Mouse (Mus musculus): ENCODE results near the gene Pld2. TPM values are rescaled to one million over a fixed set of nuclear protein-coding genes. Genes with fewer than 3 reads are reported as not detected.
"Not testable (repeated sequence)": the region's sequence is repeated elsewhere in the genome, so short reads cannot be mapped to it uniquely, and the experiment has no call there.

Gene Pld2
- total RNA-seq, 1 experiment from 2014 or later: 4.3 TPM

DNA sequence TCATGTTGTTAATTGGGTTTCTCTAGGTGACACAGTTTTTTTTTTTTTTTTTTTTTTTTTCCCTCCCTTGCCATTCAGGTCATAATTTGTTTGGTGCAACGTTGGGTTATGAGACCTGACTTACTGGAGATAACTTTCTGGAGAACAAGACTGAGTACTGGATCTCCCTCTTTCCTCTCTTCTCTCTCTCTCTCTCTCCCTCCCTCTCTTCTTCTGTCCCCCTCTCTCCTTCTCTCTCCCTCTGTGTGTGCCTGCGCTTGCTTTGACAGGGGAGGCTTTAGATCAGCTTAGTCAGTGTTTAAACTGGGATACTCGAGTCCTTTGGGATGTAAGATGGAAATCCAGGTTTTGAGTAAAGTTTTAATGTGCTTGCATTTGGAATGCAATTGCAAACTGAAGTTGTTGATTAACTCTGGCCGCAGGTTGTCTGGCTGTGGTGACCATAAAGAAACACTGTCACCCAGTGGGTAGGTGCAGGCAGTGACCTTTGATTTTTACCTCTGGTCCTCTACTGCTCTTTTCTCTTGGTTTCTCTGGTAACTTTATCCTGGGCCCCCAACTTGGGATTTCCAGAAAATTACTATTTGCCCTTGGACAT lies 24.5 kb downstream of the Pld2 start:
- ATAC-seq (ENCODE audit: extremely low read depth, insufficient number of reproducible peaks, low FRiP score, poor library complexity, severe bottlenecking): no peak

DNA sequence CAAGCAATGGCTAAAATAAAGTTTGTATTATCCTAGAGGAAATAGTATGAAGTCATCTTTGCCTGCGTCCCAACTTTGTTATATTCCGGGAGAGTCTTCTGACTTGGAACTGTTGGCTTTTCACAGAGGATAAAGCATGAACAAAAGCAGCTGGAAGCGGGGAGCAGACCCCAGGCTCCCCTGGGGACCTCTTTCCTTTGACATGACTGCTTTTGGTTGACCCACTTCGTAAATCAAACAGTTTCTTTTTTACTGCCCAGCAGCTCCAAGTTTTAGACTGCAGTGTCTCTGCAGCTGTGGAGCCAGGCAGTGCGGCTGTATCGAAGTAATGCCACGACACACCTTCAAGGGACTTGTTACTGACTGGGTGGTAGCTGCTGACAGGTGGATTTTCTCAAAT lies 26.7 kb downstream of the Pld2 start:
- no peak for ATAC-seq (ENCODE audit: extremely low read depth, insufficient number of reproducible peaks, low FRiP score, poor library complexity, severe bottlenecking)

DNA sequence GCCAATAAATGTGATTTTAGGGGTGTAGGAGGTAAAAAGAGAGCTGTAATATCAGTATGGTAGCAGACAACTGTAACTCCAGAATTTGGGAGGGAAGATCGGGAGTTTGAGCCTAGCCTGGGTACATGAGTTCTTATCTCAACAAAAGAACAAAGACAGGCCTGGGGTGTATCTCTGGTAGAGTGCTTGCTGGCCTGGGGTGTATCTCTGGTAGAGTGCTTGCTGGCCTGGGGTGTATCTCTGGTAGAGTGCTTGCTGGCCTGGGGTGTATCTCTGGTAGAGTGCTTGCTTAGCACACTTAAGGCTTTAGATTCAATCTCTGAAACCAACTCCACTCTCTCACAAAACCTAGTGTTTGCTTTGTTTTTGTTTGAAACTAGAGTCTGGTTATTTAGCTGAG lies 30.8 kb downstream of the Pld2 start:
- not testable (repeated sequence) for ATAC-seq (ENCODE audit: extremely low read depth, insufficient number of reproducible peaks, low FRiP score, poor library complexity, severe bottlenecking)

DNA sequence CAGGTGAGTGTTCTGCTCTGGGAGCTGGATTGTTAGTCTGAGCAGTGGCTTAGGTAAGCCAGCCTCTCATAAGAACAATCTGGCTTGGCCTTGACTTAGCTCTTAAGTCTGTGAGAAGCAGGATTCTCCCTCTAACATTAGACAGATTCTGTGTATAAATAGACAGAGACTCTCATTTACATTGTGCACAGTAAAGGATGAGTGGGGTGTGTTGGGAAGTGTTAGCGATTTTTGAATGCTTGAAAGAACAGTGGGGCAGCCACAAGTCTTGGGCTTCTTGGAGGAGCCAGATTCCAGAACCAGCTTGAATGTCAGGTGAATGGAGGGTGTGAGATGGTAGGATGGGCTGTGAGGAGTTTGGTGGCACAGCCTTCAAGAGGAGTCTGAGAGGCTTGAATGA lies 31.8 kb downstream of the Pld2 start:
- no peak for ATAC-seq (ENCODE audit: extremely low read depth, insufficient number of reproducible peaks, low FRiP score, poor library complexity, severe bottlenecking)

DNA sequence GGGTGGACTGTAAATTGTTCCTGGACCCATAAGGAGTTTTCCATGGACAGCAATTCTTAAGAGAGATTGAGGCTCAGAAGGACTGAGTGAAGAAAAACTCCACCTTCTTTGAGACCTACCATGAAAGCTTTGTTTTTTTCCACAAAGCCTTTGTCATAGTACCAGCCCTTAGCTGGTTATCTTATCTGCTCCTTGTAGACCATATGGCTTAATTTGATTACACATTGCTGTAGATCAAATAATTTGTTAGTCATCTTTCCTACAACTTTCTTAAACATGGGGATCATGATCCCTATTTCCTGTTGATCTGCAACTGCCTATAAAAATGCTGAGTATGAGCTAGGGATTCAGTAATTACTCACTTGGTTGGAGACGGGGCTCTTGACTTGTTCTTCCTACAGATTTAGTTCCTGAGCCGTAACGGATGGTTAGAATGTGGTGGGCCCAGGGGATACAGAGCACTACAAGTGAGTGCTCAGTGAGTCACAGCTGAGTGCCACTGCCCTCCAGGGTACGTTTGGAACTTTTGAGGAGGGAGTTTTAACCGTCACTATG lies 32.6 kb downstream of the Pld2 start:
- no peak for ATAC-seq (ENCODE audit: extremely low read depth, insufficient number of reproducible peaks, low FRiP score, poor library complexity, severe bottlenecking)

DNA sequence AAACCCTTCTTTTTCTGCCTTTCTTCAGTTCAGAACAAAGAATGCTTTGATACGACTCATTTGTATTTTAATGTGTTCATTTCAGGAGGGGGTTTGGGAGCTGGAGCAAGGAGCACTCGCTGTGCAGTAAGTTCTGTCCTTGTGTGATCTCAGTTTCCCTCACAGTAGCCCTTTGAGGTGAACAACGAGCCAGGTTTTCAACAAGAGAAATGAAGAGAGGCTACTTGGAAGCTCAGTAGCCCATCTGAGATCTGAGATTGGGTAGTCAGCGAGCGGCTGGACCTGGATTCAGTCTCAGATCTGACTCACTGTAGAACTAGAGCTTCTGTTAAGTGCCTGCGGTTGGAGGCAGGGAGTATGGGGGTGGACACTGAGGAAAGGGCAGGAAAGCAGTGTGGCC lies 34.0 kb downstream of the Pld2 start:
- no peak for ATAC-seq (ENCODE audit: extremely low read depth, insufficient number of reproducible peaks, low FRiP score, poor library complexity, severe bottlenecking)

DNA sequence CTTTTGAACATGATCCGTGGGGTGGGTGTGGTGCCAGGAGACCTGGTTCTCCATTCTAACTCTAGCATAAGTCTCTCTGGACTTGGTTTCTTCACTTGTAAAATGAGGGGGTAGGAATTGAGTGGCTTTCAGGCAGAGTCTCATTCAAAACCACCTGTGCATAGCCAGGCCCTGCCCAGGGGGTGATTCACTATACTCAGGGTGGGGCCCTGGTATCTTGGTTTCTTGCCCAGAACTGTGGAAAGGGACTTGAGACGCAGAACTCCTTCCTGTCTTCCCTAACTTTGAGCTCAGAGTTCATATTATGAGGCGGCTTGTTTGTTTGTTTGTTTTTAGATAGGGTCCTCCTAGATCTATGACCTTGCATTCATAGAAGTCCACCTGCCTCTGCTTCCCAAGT lies 37.3 kb downstream of the Pld2 start:
- ATAC-seq (ENCODE audit: extremely low read depth, insufficient number of reproducible peaks, low FRiP score, poor library complexity, severe bottlenecking): no peak

DNA sequence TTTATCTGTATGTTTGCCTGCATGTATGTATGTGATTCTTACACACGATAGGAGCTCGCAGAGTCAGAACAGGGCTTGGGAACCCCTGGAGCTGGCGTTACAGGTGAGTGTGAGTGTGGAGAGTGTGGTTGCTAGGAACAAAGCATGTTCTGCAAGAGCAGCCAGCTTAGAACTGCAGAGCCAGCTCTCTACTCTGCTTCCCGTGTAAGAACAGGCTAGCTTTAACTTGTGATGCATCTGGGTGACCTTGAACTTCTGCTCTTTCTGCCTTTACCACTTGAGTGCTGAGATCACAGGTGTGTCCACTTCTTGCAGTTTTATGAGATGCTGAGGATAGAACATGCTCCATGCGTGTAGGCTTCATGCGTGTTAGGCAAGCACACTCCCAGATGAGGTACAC lies 39.1 kb downstream of the Pld2 start:
- ATAC-seq (ENCODE audit: extremely low read depth, insufficient number of reproducible peaks, low FRiP score, poor library complexity, severe bottlenecking): no peak

DNA sequence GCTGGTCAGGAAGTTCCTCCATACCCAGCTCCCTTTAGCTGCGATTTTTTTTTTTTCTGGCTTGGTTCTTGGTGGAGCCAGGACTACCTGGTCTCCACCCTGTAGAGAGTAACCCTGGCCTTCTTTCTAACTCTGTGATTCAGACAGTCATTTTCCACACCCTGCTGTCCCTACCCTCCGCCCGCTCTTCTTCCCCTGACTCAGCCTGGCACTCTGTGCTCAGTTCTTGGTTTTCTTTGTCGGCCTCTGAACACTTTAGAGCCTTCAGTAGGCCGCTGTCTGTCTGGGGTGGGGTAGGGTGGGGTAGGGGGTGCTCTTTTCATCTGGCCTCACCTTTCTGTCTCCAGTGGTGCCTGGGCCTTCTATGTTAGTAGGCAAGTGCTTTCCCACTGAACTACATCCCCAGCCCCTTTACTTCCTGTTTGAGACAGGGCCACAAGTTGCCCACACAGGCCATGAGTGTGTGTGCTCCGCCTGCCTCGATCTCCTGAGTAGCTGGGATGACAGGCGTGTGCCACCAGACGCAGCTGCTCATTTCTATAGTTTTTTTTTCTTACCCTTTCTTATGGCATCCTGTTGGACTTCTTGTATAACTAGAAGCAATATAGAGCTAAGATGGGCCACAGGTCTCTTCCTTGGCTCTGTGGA lies 40.0 kb downstream of the Pld2 start:
- no peak for ATAC-seq (ENCODE audit: extremely low read depth, insufficient number of reproducible peaks, low FRiP score, poor library complexity, severe bottlenecking)

DNA sequence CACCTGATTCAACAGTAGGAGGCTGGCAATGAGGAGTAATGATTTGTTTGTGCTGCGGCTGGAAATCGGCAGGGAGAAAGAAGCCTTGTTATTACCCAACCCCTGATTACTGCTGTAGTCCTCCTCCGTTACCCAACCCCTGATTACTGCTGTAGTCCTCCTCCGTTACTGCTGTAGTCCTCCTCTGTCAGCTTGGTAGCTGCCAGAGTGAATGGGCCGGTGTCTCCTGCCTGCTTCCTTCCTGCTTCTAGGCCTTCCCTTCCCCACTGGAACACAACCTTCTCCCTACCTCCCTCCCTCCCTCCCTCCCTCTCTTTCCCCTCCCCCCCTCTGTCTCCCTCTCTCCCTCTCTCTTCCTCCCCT lies 40.5 kb downstream of the Pld2 start:
- ATAC-seq (ENCODE audit: extremely low read depth, insufficient number of reproducible peaks, low FRiP score, poor library complexity, severe bottlenecking): no peak

DNA sequence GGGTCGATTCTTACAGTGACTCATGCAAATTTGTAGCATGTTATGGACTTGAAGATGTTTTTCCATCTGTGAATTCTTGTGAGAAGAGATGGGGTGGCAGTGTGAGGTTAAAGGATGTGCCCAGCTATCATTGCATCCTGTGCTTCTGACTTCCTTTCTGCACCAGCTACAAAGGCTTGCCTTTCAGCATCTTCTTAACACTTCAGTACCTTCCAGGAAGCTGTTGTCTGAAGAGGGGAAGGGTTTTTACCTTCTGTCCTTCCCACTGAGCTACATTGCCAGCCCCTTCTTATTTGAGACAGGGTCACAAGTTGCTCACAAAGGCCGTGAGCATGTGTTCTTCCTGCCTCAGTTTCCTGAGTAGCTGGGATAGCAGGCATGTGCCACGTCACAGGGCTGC lies 41.1 kb downstream of the Pld2 start:
- peak; percentile 44 for ATAC-seq (ENCODE audit: extremely low read depth, insufficient number of reproducible peaks, low FRiP score, poor library complexity, severe bottlenecking)

DNA sequence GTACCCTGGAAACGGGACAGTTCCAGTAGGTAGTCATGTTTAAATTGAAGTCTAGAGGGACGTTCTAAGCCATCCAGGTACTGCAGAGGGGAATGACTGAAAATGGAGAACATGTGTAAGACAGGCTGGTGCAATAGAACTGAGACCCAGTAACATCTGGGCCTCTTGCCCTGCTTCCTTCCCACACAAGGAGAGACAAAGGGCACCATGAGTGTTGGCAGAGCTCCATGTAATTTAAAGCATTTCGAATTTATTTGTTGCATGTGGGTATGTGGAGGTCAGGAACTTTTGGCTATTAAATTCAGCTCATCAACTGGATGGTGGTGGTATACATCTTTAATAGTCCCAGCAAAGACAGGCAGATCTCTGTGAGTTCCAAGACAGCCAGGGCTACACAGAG lies 42.3 kb downstream of the Pld2 start:
- ATAC-seq (ENCODE audit: extremely low read depth, insufficient number of reproducible peaks, low FRiP score, poor library complexity, severe bottlenecking): no peak

DNA sequence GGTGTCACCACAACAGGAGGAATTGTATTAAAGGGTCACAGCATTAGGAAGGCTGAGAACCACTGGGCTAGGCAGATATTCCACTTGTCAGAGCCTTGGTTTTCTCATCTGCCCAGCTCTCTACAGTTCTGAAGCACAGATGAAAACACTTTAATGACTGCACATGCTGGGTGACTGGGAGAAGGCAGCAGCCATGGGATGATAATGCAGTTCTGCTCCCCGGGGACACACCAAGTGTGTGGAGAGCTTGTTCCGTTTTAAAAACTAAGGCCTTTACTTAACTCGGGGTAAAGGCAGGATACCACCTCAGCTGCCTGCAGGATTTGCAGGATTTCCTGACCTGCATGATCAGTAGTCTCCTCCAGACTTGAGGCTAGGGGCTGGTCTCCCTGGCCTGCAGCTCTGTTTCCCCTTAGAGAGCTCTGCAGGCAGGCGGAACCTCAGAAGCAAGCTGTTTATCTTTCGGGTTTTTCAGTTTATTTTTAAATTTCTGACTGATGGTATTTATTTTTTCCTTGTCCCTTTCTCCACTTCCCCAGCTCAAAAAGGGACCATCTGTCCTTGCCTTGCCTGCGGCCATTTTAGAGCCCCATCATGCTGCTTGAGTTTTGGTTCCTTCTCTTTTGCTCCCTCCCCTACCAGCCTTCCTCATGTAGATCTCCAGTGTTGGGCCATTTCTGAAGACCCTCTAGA lies 43.3 kb downstream of the Pld2 start:
- no peak for ATAC-seq (ENCODE audit: extremely low read depth, insufficient number of reproducible peaks, low FRiP score, poor library complexity, severe bottlenecking)

DNA sequence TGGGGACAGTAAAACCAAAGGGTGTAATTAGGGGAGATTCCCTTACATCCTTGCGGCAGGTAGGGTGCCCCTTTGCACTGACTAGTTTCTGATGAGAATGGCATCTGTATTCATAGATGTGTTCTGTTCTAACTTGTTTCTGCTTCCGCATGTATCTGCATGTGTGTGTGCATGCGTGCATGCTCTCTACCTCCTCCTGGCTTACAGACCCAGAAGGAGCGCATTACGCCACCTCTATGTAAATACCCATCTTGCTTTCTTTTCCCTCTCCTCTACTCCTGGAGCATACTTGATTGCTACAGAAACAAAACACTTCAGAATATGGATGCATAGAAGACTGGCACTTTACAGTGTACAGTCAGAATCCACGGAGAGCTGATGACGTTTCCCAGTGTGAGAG lies 43.9 kb downstream of the Pld2 start:
- ATAC-seq (ENCODE audit: extremely low read depth, insufficient number of reproducible peaks, low FRiP score, poor library complexity, severe bottlenecking): no peak

DNA sequence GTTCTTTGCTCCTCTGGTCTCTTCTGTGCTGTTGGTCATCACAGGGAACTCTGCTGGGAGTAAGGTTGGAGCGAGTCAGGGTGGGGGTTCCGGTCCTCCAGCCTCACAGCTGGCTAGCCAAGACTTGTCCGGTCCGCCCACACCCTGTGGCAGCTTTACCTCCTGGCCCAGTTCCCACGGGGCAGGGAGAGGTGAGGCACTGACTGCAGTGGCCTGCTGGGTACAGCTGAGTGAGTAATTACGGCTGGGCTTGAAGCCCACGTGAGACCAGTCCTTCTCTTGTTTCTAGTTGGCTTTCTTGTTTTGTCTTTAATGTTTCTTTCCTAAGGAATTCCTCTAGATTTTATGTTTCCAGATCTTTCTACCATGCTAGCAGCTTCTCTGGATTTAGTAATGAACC lies 45.6 kb downstream of the Pld2 start:
- no peak for ATAC-seq (ENCODE audit: extremely low read depth, insufficient number of reproducible peaks, low FRiP score, poor library complexity, severe bottlenecking)

DNA sequence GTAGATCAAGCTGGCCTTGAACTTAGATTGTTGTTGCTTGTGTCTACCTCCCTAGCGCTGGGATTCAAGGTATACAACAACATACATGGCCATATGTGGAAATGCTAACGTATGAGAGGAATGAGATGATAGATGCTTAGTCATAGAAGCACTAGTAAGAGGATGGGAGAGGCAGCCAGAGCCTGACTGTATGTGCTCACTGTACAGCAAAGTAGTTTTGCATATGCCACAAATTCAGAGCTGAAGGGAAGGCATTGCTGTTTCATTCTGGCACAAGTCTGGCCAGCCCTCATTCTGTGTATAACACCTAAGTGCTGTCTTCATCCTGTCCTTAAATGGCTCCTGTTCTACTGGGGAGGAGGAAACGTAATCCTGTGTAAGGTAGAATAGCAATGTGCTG lies 46.4 kb downstream of the Pld2 start:
- ATAC-seq (ENCODE audit: extremely low read depth, insufficient number of reproducible peaks, low FRiP score, poor library complexity, severe bottlenecking): no peak

DNA sequence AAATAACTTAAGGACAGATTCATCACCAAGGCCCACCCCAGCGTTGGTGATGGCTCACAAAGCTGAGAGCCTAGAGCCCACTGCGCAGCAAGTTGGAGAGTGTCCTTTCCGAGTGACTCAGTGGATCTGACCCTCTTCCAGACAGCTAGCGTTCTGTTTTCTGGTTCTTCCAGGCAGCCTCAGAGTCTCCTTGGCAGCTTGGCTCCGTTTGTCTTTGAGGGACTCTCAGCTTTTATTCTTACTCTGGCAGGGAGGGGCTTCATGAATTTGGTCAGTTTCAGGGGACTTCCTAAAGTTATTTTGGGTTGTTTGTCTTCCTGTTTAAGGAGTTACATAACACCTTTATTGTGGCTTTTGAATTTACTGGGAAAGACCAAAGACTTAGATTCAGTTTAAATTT lies 47.1 kb downstream of the Pld2 start:
- ATAC-seq (ENCODE audit: extremely low read depth, insufficient number of reproducible peaks, low FRiP score, poor library complexity, severe bottlenecking): no peak

DNA sequence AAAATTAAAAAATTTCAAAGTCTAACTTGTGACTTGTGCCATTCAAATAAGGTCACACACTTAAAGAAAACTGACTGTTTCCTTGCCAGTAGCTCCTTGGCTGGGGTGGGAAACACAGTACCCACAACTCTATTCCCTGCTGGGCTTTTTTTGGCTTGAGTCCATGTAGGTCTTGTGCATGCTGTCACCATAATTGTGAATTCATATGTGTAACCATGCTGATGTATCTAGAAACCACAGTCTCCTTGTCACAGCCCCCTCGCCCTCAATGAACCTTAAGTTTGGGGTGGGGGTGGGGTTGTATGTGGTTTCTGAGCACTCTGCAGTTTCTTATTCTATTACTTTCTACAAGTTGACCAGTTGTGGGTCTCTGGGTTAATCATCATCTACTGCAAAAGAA lies 51.9 kb downstream of the Pld2 start:
- no peak for ATAC-seq (ENCODE audit: extremely low read depth, insufficient number of reproducible peaks, low FRiP score, poor library complexity, severe bottlenecking)

DNA sequence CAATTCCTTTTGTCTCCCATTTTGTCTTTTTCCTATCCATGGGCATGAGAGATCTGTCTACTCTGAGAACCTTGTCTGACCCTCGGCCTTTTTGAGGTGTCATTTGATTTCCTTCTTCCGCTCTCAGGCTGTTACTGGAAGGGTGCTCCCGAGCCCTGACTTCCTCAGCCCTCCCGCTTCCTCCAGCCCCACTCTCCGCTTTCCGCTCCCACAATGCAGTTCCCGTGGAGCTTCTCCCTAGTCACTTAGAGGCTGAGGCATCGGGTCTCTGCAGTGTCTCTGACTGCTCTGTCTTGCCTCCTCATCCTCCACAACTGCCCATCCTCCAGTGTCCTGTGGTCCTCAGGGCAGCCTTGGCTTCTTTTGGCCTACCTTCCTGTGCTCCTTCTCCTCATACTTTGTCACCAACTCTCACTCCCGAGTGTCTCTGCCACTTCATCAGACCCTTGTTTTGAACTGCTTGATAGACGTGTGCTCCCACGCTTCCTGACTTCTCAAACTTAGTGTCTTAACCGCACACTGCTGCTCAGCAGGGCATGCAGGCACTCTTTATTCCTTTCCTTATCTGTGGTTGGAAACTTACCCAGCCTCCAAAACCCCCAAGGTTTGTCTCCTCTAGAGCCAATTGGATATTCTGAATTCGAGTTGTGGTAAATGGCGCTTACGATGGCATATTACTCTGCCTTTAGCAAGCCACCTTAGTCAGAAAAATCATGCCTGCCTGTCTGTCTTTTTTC lies 54.6 kb downstream of the Pld2 start:
- ATAC-seq (ENCODE audit: extremely low read depth, insufficient number of reproducible peaks, low FRiP score, poor library complexity, severe bottlenecking): no peak

DNA sequence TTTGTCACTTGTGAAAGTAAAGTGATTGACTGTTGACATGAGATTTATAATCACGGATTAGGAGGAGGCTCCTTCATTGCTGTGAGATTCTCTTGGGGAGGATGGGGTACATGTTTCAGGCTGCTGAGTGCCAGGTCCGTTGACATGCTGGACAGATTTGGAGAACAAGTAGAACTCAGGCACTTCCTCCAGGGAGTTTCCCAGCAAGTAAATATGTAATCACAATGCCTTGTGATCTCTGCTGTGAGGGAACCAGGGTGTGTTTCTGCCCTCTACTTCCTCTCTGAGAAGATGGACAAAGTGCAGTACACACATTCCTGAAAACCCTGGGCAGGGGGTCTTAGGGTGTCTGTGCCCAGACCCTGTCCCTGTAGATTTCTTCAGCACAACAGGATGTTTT lies 55.8 kb downstream of the Pld2 start:
- ATAC-seq (ENCODE audit: extremely low read depth, insufficient number of reproducible peaks, low FRiP score, poor library complexity, severe bottlenecking): no peak
